Mouse (Mus musculus) cerebellum, postnatal 10 days (tissue): Measurements from ENCODE around the gene Slc16a5.
A peak's percentile ranks its signal among the peaks of the same experiment; 100 is the strongest.
"Not testable (repeated sequence)": the region's sequence is repeated elsewhere in the genome, so short reads cannot be mapped to it uniquely, and the experiment has no call there.

ENCODE experiments used
- DNase-seq, 2 experiments: peaks; one replicate each; pipeline ENCODE4 v3.0.0; 2021; ENCODE audit warnings: mixed read lengths in 2 of 2

Slc16a5 gene

GRCm38 (mm10) chr11:115448075-115448474 is 14.2 kb upstream of the Slc16a5 start:
- DNase-seq: no peak

- no peak for DNase-seq
Observed at GRCm38 (mm10) chr11:115448998-115449397, 13.3 kb upstream of the Slc16a5 start.

DNA sequence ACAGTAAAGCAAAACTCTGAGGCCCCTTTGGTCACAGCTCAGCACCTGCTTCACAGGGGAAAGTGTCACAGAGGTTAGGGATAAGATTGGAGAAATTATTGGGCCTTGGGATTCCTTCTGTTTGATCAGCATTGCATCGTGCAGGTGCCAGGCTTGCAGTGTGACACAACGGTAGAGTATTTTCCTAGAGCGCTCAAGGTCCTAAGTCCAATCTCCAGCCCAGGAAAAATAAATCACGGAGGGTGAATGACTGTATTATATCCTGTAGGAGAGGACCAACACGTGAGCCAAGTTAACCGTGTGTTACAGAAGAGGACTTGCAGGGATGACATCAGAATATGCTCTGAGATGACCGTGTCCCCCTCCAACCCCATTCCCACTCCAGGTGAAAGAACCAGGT is 12.1 kb upstream of the Slc16a5 start:
- DNase-seq: no peak

- no peak for DNase-seq
Observed at GRCm38 (mm10) chr11:115451781-115452241, 10.5 kb upstream of the Slc16a5 start.

DNA sequence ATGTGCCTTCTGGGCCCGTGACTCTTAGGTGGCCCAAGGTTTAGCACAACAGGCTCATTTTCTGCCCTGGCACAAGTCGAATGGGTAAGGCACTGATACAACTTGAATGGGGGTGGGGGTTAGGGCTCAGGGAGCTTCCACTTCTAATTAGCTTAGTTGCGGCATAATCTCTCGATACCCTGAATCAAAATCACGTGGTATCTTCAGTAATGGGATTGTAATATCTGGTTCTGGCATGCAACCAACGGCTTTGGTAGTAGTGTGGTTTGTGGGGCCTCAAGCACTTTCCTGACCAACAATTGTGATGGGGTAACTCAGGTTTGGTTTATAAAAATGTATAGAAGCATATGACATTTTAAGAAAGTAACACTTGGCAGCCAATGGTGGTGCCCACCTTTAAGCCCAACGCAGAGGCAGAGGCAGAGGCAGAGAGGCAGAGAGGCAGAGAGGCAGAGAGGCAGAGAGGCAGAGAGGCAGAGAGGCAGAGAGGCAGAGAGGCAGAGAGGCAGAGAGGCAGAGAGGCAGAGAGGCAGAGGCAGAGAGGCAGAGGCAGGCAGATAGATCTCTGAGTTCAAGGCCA is 9.9 kb upstream of the Slc16a5 start:
- DNase-seq: no peak

DNA sequence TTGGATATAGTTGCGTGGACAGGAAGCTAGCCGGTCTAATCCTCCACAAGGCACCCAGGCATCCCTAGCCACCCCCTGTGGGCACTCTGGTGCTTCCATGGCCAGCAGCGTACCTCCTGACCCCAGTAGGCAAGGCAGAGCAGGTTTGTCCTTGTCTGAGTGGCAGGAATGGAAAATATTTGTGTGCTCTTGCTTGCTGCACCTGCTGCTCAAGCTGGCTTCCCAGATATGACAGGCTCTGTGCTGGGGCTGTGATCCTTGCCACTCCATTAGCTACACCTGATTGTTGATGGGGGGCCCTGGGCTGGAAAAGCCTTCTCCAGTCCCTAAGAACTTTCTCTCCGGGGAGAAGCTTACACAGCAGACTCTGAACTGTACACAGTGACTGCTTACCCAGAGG is 9.0 kb upstream of the Slc16a5 start:
- no peak for DNase-seq

GRCm38 (mm10) chr11:115454822-115455221 is 7.5 kb upstream of the Slc16a5 start:
- not testable (repeated sequence) for DNase-seq

DNA sequence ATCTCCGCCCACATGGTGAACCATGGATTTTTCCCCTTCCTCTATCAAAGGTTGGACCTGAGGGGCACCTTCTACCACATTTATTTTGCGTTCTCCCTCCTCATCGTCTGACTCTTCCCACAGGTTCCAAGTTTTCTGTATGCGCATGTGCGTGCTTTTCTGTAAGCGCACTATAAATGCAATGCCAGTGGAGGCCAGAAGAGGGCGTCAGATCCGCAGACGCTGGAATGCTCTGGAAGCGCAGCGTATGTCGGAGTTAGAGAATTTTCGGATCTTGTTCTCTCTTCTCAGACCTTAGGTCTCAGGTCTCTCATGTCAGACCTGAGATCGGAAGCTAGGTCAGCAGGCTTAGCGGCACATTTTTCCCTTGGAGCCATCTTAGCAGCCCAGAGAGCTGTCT is 6.7 kb upstream of the Slc16a5 start:
- DNase-seq: no peak

GRCm38 (mm10) chr11:115456182-115456581 is 6.1 kb upstream of the Slc16a5 start:
- no peak for DNase-seq

GRCm38 (mm10) chr11:115457405-115457804 is 4.9 kb upstream of the Slc16a5 start:
- DNase-seq: no peak

GRCm38 (mm10) chr11:115460976-115461375 is 1.3 kb upstream of the Slc16a5 start:
- DNase-seq: peak; percentile 45 to 47

GRCm38 (mm10) chr11:115461846-115462242 is 430 bp upstream of the Slc16a5 start:
- DNase-seq: no peak

DNA sequence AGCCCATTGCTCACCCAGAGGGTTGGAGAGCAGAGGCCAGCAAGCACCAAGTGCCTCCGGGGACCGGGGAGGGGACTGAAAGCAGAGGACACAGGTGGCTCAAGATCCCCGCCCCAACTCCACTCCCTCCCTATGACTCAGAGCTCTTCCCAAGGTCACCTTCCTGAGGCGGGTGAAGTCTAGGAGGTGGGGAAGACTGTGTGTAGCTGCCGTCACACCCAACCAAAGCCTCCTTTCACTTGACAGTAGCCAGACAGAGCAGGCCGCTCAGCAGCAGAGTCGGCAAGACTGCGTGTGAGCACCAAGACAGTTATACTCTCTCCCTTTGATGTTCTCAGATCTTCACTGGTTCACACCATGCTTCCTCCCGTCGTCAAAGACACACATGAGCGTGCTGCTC is 1.1 kb downstream of the Slc16a5 start:
- DNase-seq: no peak

DNA sequence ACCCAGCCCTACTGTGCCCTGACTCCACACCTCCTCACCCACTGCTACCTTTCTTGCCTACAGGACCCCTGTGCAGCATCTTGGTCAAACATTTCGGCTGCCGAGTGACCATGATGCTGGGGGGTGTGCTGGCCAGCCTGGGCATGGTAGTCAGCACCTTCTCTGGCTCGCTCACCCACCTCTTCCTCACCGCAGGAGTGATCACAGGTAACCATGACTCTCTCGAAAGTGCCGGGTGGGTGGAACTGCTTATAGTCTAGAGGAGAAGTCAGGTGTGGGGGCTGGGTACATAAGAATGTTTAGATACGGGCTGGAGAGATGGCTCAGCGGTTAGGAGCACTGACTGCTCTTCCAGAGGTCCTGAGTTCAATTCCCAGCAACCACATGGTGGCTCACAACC is 2.6 kb downstream of the Slc16a5 start:
- no peak for DNase-seq

GRCm38 (mm10) chr11:115467217-115467618 is 4.9 kb downstream of the Slc16a5 start:
- DNase-seq: no peak

- DNase-seq: no peak
Observed at GRCm38 (mm10) chr11:115472183-115472582, 9.9 kb downstream of the Slc16a5 start.

DNA sequence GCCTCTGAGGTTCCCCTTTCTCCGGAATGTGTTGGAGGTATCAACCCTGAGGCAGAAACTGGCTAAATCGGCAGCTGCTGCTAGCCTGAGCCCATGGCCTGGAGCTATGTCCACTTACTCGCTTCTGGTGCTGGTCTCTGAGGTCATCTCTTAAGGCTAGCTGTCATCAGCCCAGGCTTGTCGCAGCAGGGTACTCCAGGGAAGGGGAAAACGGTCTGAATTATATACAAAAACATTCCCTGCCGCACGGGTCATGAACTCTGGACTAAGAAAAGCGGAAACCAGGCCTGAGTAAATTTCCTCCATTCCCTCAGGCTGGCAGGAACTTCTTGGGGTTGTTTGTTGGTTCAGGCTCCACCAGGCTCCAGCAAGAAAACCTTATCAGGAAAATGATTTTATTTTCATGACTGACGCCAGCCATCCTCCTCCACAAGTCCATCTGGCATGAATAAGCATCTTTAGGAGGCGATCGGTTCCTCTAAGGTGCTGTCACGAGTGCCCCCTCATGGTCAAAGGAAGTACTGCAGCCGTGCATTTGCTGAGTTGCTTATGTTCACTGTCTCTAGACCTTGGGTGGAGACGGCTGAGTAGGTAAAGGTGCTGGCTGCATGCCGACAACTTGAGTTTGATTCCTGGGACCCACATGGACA is 11.5 kb downstream of the Slc16a5 start:
- peak; percentile 96 to 99 for DNase-seq

DNA sequence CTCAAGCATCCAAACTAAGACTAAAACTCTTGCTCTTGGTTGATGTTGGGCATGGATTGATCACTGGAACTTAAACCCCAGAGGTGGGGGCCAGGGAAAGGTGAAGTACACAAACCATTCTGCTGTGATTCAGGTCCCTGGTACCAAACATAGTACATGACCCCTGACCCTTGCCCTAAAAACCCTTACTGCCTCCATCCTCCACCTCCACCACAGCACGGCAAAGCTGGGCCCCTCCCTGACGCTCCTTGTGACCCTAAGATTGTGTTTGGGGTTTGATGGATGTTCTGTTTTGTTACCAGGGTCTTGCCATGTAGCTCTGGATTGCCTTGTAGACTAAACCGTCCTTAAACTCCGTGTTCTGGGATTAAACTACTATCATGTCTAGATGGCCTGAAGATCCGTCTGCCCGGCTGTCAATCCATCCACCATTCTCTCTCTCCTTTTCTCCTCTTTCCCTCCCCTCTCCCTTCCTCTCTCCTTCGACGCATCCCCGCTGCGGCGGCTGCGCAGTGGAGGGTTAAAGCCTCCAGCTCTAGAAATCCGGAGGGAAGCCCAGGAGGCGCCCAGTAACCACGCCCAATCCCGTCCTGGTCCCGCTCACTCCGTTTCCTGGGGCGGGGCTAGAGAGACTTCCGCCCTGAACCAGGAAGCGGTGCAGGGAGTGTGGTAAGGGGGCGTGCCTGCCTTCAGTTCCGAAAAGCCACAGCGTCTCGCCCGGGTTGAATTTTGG is 12.9 kb downstream of the Slc16a5 start, which contains the start of gene Armc7:
Armc7 (plus strand) TSS at position 643 of the 733 bp plus-strand sequence.
- DNase-seq: peak; percentile 96 to 97

DNA sequence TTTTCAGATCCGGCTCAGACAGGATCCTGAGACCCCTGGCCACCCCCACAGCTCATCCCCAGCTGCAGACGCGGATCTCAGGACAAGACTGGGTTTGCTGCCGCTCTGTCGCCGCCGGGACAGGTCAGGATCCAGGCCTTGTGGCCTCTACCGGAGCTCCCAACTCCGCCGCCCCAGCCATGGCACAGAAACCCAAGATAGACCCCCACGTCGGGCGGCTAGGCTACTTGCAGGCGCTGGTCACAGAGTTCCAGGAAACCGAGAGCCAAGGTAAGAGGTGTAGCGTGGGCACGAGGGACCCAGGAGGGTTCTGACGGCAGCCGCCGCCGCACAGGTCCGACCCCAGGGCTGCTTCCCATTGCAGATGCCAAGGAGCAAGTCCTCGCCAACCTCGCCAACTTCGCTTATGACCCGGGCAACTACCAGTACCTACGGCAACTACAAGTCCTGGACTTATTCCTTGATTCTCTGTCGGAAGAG is 13.5 kb downstream of the Slc16a5 start:
- DNase-seq: no peak

DNA sequence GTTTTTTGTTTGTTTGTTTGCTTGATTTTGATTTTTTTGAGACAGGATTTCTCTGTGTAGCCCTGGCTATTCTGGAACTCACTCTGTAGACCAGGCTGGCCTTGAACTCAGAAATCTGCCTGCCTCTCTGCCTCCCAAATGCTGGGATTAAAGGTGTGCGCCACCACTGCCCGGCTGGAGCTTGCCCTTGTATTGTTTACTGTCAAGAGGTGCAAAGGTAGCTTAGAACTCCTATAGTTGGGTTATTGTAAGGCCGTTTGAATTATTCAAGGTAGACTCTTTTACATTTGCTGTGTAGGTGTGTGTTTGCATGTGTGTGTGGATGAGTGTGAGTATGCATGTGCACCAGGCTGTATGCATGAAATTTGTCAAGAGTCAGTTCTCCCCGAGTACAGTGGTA is 14.4 kb downstream of the Slc16a5 start:
- not testable (repeated sequence) for DNase-seq

GRCm38 (mm10) chr11:115477388-115477787 is 15.1 kb downstream of the Slc16a5 start:
- not testable (repeated sequence) for DNase-seq

GRCm38 (mm10) chr11:115478296-115478938 is 16.1 kb downstream of the Slc16a5 start:
- no peak for DNase-seq

GRCm38 (mm10) chr11:115481553-115482259 is 19.4 kb downstream of the Slc16a5 start:
- no peak for DNase-seq
